Mouse (Mus musculus): ENCODE results near the gene Dennd2a. TPM values are rescaled to one million over a fixed set of nuclear protein-coding genes. Genes with fewer than 3 reads are reported as not detected.
"Not testable (repeated sequence)": the region's sequence is repeated elsewhere in the genome, so short reads cannot be mapped to it uniquely, and the experiment has no call there.

Gene Dennd2a
- polyA plus RNA-seq, 1 experiment from 2014 or later, result 13.3 TPM

- Histone ChIP-seq H3K27me3 (ENCODE audit: insufficient read depth, low read length) (no peaks in the 10 kb centered on the region), H3K9me3 (replicated peaks; ENCODE audit: low read length) (no peaks in the 10 kb centered on the region), H3K36me3 (ENCODE audit: insufficient read depth, low read length) (no peaks in the 10 kb centered on the region), H3K4me2 (ENCODE audit: low read length) (no peak overlapping the region), H3K27ac (no peak overlapping the region), H3K9ac (ENCODE audit: low read depth, low read length) (no peak overlapping the region), H3K4me3 (replicated peaks; ENCODE audit: low read depth, low read length) (no peak overlapping the region), H3K4me1 (replicated peaks; ENCODE audit: insufficient read depth, low read length) (no peaks in the 10 kb centered on the region)
- no peak for ATAC-seq (replicated peaks; ENCODE audit: low FRiP score, low read depth)
- no peak for DNase-seq (ENCODE audit: low spot score)
- TF ChIP-seq CTCF (IDR thresholded peaks at IDR 0.05; ENCODE audit: low read depth), result no peak
Measured at GRCm38 (mm10) chr6:39442786-39443287, 114.8 kb downstream of the Dennd2a start.

- Histone ChIP-seq H3K36me3 (ENCODE audit: insufficient read depth, low read length) (no peaks in the 10 kb centered on the region), H3K4me3 (replicated peaks; ENCODE audit: low read depth, low read length) (no peak overlapping the region), H3K9me3 (replicated peaks; ENCODE audit: low read length) (no peaks in the 10 kb centered on the region), H3K27me3 (ENCODE audit: insufficient read depth, low read length) (no peaks in the 10 kb centered on the region), H3K4me1 (replicated peaks; ENCODE audit: insufficient read depth, low read length) (no peaks in the 10 kb centered on the region), H3K27ac (no peak overlapping the region), H3K9ac (ENCODE audit: low read depth, low read length) (no peak overlapping the region), H3K4me2 (ENCODE audit: low read length) (no peak overlapping the region)
- TF ChIP-seq CTCF (IDR thresholded peaks at IDR 0.05; ENCODE audit: low read depth), result no peak
- no peak for DNase-seq (ENCODE audit: low spot score)
- no peak for ATAC-seq (replicated peaks; ENCODE audit: low FRiP score, low read depth)
Measured at GRCm38 (mm10) chr6:39440207-39440606, 117.5 kb downstream of the Dennd2a start.

DNA sequence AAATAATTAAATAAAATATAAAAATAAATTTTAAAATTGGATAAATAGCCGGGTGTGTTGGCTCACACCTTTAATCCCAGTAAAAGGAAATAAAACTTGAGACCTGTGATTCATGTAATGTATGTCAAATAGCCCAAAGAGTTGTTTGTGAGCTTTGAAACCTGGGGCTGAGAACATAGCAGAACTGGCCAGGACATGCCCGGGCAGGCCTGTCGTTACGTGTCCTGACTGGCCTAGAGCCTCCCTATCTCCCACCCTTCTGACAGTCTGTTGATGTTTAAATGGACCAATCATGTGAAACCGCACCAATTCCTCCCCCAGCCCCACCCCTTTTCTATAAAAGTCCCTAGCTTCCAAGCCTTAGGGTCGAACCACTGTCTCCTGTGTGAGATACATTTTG lies 120.1 kb downstream of the Dennd2a start:
- H3K36me3 ChIP-seq (ENCODE audit: insufficient read depth, low read length), result not testable (repeated sequence)

DNA sequence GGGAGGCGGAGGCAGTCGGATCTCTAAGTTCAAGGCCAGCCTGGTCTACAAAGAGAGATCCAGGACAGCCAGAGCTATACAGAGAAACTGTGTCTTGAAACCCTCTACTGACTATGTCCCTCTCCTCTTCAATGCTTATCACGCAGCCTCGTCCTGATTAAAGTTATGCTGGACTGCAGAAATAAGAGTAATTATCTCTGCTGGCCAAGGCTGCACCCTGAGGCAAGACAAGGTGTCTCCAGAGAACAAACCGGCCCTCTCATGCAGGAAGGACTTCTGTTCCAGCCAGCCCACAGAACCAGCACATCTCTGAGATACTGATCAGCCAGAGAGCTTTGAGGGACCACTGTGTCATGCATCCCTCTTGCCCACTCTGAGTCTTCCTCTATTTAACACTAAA lies 121.8 kb downstream of the Dennd2a start:
- DNase-seq (ENCODE audit: low spot score), result no peak
- TF ChIP-seq CTCF (IDR thresholded peaks at IDR 0.05; ENCODE audit: low read depth), result no peak
- no peaks in the 10 kb centered on the region for H3K36me3 ChIP-seq (ENCODE audit: insufficient read depth, low read length)

More for the DNA sequence above, 120.1 kb downstream of the Dennd2a start:
- DNase-seq (ENCODE audit: low spot score); H3K9ac ChIP-seq (ENCODE audit: low read depth, low read length); H3K27ac ChIP-seq; ATAC-seq (replicated peaks; ENCODE audit: low FRiP score, low read depth); H3K27me3 ChIP-seq (ENCODE audit: insufficient read depth, low read length); H3K4me3 ChIP-seq (replicated peaks; ENCODE audit: low read depth, low read length); H3K4me1 ChIP-seq (replicated peaks; ENCODE audit: insufficient read depth, low read length); H3K4me2 ChIP-seq (ENCODE audit: low read length); H3K9me3 ChIP-seq (replicated peaks; ENCODE audit: low read length): not testable (repeated sequence)
- WGBS, result 90% methylated on average over 6 of the region's 6 CpGs

GRCm38 (mm10) chr6:39434886-39435492 lies 122.7 kb downstream of the Dennd2a start:
- Histone ChIP-seq H3K4me2 (ENCODE audit: low read length) (no peak overlapping the region), H3K9me3 (replicated peaks; ENCODE audit: low read length) (no peaks in the 10 kb centered on the region), H3K4me3 (replicated peaks; ENCODE audit: low read depth, low read length) (no peak overlapping the region), H3K9ac (ENCODE audit: low read depth, low read length) (no peak overlapping the region), H3K36me3 (ENCODE audit: insufficient read depth, low read length) (no peaks in the 10 kb centered on the region), H3K27me3 (ENCODE audit: insufficient read depth, low read length) (no peaks in the 10 kb centered on the region), H3K4me1 (replicated peaks; ENCODE audit: insufficient read depth, low read length) (no peaks in the 10 kb centered on the region), H3K27ac (no peak overlapping the region)
- DNase-seq (ENCODE audit: low spot score), result no peak
- WGBS, result 54% methylated on average over 2 of the region's 2 CpGs
- TF ChIP-seq CTCF (IDR thresholded peaks at IDR 0.05; ENCODE audit: low read depth), result no peak
- no peak for ATAC-seq (replicated peaks; ENCODE audit: low FRiP score, low read depth)

More for the DNA sequence above, 121.8 kb downstream of the Dennd2a start:
- no peak for ATAC-seq (replicated peaks; ENCODE audit: low FRiP score, low read depth)
- H3K4me2 ChIP-seq (ENCODE audit: low read length), result no peak overlapping the region
- H3K4me3 ChIP-seq (replicated peaks; ENCODE audit: low read depth, low read length), result no peak overlapping the region
- H3K9me3 ChIP-seq (replicated peaks; ENCODE audit: low read length), result no peaks in the 10 kb centered on the region
- WGBS, result 85% methylated on average over 5 of the region's 5 CpGs
- no peak overlapping the region for H3K27ac ChIP-seq
- H3K9ac ChIP-seq (ENCODE audit: low read depth, low read length), result no peak overlapping the region
- no peaks in the 10 kb centered on the region for H3K27me3 ChIP-seq (ENCODE audit: insufficient read depth, low read length)
- no peaks in the 10 kb centered on the region for H3K4me1 ChIP-seq (replicated peaks; ENCODE audit: insufficient read depth, low read length)

DNA sequence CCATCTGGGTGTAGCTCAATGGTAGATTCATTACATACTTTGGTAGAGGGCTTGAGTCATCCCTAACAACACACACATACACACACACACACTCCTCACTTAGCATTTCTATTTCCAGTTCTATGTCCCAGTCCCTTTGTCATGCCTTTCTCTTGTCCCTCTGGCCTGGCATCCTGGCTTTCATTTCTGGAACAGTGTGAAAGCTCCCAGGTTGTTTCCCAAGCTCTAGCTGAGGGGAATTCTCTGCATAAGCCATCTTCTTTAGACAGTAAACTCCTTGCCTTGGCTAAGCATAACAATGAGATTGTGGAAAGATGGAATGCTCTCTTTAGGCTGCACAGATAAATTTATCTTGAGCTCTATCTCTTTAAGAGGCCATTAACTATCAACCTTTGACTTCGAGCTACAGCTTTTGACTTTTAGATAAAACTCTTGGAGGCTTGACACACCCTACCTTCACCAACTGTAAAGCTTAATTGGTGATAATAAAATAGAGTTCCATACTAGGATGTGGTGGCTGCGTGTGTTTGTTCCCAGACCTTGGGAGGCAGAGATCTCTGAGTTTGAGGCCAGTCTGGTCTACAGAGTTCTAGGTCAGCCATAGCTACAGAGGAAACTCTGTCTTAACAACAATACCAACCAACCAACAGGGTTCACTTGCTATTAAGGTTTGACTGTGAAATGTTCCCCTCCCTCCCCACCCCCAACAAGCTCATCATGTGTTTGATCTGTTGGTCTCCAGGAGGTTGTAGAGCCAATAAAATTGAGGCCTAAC lies 123.4 kb downstream of the Dennd2a start:
- H3K27me3 ChIP-seq (ENCODE audit: insufficient read depth, low read length), result no peaks in the 10 kb centered on the region
- WGBS, result 82% methylated on average over 2 of the region's 2 CpGs

More for the DNA sequence above, 123.4 kb downstream of the Dennd2a start:
- Histone ChIP-seq H3K4me1 (replicated peaks; ENCODE audit: insufficient read depth, low read length) (no peaks in the 10 kb centered on the region), H3K9me3 (replicated peaks; ENCODE audit: low read length) (no peaks in the 10 kb centered on the region), H3K27ac (no peak overlapping the region), H3K4me3 (replicated peaks; ENCODE audit: low read depth, low read length) (no peak overlapping the region), H3K4me2 (ENCODE audit: low read length) (no peak overlapping the region), H3K9ac (ENCODE audit: low read depth, low read length) (no peak overlapping the region), H3K36me3 (ENCODE audit: insufficient read depth, low read length) (no peaks in the 10 kb centered on the region)
- DNase-seq (ENCODE audit: low spot score) (no peak), ATAC-seq (replicated peaks; ENCODE audit: low FRiP score, low read depth) (no peak)
- TF ChIP-seq CTCF (IDR thresholded peaks at IDR 0.05; ENCODE audit: low read depth), result no peak

Data from kidney, postnatal 0 days (tissue).